Mouse (Mus musculus): ENCODE data around the gene Gm49384.

Gm49384 gene

DNA sequence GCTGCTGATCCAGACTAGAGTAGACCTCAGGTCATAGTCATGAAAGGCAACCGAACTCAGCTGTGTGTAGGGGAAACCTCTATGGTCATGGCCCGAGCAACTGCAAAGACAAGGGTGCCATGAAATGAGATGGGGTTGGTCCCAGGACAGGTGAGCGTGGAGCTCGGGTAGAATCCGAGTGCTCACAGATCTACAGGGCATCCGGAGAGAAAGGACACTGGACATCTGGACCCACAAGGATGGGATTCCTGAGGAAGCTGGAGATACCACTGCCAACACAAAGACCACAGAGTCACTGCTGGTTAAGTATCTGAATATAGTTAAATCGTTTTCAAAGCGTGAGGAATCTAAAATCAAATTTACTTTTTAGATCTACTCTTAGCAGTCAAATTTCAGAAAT is 3.3 kb upstream of the Gm49384 start:
- no peak for DNase-seq (ENCODE audit: low read depth, low spot score)

DNA sequence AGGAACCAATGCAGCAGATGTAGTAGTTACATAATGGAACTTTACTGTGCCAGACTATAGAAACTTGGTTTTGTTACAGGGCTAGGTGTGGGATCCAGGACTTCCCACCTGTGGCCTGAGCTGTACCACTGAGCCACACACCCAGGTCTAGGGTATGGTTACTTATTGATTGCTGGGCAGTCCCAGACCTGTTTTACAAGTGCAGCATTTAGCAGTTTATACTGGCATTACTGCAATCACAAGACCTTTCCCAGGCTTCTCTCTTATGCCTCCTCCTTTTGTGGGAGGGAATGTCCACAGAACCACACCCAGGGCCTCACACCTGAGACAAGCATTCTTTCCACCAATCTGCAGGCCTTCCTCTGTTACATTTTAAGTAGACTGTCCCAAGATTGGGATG is 5.1 kb downstream of the Gm49384 start:
- DNase-seq (ENCODE audit: low read depth, low spot score), result no peak

DNA sequence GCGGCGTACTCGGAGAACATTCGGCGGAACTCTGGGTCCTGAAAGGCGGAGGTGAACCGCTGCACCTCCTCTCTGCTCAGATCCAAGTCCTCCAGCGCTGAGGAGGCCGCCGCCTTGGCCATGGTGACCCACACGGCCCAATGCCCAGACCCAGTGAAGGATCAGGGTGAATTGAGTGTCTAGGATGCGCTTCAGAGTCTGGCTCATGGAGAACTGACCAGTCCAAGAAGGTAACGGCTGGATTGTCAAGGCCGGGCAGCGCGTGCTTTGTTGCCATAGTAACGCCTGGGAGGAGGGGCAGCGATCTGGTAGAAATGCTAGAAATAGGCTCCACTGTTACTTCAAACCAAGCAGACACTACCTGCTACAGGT is 5.9 kb downstream of the Gm49384 start, which contains the start of gene Dnaaf2:
Gene Dnaaf2 (minus strand): TSS at position 266 of the 372 bp plus-strand sequence.
- peak; percentile 51 for DNase-seq (ENCODE audit: low read depth, low spot score)

DNA sequence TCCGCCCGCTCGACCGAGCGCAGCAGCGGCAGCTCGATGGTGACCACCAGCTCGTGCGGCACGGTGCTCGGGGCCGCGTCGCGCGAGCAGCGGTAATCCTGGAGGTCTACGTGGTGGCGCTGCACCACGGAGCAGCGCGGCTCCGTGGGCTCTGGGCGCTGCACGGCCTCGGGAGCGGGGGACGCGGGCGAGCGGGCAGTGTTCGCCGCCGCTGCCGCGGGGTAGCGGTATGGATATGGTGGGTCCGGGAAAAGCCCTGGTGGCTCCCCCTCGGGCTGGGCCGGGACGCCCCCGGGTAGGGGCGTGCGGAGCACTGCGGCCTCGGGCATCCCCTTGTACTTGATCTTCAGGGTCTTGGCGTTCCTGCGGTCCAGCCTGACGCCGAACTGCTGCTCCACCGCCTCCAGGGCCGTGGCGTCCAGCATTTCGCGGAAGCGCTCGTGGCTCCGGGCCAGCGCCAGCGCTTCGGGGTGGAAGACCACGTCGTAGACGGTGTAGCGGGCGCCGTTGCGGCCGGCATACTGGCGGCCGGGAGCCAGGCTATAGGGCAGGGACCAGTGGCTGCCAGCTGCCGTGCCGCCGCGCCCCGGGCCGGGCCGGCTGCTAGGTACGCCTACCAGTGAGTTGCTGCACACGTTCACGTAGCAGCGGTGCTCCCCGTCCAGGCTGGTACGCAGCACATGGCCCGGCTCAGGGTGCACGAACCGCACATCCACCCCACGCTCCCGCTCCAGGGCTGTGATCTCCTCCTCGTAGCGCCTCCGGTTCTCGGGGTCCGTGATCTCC is 6.5 kb downstream of the Gm49384 start:
- DNase-seq (ENCODE audit: low read depth, low spot score), result no peak

DNA sequence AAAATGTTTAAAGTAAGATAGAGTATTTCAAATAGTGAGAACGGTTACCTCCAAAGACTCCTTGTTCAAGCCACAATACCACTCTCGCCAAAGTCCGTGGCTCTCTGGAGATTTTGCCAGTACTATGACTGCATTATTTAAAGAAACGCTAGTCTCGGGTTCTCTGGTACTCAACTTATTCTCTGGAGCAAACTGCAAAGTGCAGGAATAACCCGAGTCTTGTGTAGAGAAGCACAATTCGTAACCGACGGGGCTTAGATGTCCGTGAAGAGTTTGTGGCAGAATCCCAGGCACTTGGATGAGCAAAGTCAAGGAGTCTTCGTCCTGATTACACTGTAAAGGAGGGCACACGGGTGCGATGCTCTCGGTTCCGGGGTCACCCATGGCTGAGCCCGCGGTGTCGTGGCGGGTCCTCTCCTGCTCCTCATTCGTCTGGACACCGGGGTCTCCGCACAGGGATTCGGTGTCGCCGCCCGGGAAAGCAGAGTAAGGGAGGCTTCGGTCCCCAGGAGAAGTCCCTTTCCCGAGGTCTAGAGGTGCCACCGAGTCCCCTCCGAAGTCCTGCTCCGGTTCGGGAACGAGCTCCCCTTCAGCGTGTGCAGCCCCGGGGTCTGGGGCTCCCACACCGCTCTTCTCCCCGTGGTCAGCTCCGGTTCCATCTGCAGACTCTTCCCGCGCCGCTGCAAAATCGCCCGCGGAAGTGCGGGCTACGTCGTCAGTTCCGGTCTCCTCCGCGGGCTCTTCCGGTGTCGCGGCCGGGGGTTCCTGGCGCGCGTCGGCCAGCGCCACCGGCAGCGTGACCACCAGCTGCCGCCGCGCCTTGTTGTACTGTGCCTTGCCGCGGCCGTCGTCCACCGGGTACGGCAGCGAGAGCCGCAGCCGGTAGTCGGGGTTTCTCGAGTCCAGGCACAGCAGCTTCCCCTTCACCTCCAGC is 7.4 kb downstream of the Gm49384 start, which contains the start of gene Gm49383:
Gene Gm49383 (minus strand): TSS at position 661 of the 934 bp plus-strand sequence.
- peak; percentile 54 for DNase-seq (ENCODE audit: low read depth, low spot score)

DNA sequence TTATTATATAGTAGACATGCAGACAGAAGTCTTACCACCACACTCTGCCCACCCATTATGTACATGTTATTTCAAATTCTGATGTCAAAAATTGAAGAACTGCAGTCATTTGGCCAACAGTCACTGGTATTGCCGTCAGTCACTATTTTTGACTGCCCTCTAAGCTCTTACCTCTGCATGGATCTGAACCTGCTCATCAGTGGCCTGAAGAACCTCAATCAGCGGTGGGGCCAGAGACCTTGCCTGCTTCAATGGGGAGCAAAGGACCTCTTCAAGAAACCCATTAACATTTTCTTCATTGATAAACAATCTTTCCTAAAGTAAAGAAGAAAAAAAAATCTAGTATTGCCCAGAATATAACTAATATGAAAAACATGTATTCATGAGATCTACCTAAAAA is 11.4 kb downstream of the Gm49384 start:
- DNase-seq (ENCODE audit: low read depth, low spot score), result no peak

DNA sequence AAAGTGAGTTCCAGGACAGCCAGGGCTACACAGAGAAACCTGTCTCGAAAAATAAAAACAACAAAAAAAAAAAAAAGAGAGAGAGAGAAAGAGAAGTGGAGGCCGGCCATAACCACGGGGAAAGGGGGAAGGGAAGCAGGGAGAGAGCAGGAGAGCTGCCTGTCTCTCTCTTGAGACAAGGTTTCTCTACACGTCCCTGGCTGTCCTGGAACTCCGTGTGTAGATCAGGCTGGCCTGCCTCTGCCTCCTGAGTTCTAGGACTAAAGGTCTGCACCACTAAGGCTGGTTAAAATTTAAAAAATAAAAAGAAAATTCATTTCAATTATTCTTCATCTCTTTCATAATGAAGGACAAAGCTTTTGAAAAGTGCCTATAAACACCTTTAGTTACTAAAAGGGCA is 12.7 kb downstream of the Gm49384 start:
- no peak for DNase-seq (ENCODE audit: low read depth, low spot score)

DNA sequence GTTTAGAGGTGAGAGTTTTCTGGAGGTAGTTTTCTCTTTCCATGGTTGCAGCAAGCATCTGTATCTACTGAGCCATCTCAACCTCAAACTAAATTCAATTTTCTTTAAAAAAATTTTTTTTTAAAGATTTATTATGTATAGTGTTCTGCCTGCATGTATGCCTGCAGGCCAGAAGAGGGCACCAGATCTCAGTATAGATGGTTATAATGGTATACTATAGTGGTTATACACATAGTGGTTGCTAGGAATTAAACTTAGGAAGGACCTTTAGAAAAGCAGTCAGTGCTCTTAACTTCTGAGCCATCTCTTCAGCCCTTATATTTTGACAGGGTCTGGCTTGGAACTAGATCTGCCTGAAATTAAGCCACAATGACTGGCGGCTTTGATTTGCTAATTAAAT is 13.5 kb downstream of the Gm49384 start:
- no peak for DNase-seq (ENCODE audit: low read depth, low spot score)

DNA sequence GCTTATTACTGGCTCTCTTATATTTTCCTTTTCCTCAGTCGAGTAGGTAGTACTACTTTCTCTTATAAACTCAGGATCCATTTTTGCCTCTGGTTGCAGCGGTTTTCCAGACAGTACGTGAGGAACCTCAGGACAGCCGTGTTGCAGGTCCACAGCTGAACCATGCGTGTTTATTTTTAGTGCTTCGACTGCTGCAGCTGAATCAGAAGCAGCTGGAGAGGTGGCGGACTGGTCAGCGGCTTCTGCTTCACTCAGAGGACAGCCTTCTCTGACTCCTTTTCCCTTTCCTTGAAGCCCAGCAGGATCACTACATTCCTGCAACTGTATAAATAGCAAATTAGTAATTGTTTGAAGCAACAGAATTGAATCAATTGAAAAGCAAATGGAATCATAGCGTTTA is 14.0 kb downstream of the Gm49384 start:
- DNase-seq (ENCODE audit: low read depth, low spot score), result no peak

DNA sequence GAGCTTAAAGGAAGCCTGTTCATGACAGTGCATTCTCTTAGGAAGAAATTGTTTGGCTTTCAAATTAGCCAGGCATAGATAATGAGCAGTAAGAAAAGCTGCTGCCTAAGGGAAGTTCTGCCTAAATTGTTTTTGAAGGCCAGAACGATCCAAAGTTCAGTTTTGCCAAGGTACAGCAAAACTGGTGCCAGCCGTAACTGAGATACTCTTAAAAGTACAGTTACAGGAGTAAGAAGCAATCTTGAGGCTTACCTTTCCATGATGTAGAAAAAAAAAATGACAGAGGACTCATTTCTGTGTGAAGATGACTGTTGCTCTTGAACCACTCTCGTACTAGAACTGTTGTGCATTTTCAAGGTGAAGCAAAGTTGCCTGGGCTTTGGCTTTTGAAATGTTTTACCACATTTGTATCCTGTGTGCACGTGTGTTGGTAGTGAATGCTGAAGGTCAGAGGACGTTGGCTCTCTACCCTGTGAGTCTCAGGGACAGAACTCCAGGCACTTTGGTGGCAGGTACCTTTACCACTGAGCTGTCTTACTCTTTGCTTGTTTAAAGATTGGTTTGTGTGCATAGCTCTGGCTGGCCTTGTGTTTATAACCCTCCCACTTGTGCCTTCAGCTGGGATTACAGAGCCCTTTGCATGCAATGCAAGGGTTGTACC is 17.1 kb downstream of the Gm49384 start:
- DNase-seq (ENCODE audit: low read depth, low spot score), result no peak

DNA sequence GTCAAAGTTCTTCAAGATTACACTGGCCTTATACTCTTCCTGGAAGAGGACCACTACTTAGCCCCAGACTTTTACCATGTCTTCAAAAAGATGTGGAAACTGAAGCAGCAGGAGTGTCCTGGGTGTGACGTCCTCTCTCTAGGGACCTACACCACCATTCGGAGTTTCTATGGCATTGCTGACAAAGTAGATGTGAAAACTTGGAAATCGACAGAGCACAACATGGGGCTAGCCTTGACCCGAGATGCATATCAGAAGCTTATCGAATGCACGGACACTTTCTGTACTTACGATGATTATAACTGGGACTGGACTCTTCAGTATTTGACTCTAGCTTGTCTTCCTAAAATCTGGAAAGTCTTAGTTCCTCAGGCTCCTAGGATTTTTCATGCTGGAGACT is 18.7 kb downstream of the Gm49384 start:
- no peak for DNase-seq (ENCODE audit: low read depth, low spot score)

DNA sequence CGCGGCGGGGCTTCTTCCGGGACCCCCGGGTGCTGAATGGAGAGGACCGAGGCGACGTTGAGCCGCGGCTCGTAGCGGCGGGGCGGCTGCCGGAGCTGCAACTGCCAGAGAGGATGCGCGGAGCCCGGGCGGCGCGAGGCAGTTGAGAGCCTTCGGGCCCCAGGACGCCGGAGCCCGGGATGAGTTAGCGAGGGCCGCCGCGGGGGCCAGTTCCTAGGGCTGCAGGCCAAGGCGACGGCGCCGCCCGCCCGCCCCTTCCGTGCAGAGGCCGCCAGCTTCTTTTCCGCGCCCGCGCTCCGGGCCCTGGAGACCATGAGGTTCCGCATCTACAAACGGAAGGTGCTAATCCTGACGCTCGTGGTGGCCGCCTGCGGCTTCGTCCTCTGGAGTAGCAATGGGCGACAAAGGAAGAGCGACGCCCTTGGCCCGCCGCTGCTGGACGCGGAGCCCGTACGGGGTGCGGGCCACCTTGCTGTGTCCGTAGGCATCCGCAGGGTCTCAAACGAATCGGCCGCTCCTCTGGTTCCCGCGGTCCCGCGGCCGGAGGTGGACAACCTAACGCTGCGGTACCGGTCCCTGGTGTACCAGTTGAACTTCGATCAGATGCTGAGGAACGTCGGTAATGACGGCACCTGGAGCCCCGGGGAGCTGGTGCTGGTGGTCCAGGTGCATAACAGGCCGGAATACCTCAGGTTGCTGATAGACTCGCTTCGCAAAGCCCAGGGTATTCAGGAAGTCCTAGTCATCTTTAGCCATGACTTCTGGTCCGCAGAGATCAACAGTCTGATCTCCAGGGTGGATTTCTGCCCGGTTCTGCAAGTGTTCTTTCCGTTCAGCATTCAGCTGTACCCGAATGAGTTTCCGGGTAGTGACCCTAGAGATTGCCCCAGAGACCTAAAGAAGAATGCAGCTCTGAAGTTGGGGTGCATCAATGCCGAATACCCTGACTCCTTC is 19.4 kb downstream of the Gm49384 start:
- no peak for DNase-seq (ENCODE audit: low read depth, low spot score)

DNA sequence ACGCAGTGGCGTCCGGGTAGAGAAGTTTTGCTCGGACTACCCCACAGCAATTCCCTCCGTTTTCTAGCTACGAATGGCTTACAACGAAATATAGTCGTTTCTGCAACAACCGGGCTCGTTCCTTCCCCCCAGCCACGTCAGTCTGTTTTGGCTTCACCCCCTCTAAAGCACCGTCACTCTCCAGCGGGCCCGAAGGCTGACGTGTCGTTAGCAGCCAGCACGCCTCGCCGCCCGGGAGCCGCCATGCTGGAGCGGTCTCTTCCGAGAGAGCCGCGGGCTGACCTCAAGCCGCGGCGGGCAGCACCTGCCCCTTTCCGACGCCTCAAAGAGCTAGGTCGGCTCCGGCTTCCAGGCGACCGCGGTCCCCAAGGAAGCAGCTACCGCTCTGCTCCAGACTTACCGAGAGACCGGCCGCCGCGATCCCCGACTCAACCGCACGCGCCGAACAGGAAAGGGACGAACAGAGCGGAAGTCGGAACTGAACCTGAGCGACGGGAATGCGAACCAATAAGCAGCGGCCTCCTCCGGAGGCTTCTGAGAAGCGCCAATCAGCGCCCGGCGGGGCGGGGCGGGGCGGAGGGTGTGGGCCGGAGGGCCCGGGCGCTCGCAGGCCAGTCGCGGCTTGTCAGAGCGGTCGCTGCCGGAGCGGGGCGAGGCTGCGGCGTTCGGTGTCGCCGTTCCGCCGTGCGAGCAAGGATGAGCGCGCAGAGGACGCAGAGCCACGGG is 20.3 kb downstream of the Gm49384 start, which contains the start of the genes Rpl36al and Mgat2:
Gene Rpl36al (minus strand): TSS at position 501 of the 726 bp plus-strand sequence.
Gene Mgat2 (plus strand): TSS at position 575 of the 726 bp plus-strand sequence.
- peak; percentile 97 for DNase-seq (ENCODE audit: low read depth, low spot score)

DNA sequence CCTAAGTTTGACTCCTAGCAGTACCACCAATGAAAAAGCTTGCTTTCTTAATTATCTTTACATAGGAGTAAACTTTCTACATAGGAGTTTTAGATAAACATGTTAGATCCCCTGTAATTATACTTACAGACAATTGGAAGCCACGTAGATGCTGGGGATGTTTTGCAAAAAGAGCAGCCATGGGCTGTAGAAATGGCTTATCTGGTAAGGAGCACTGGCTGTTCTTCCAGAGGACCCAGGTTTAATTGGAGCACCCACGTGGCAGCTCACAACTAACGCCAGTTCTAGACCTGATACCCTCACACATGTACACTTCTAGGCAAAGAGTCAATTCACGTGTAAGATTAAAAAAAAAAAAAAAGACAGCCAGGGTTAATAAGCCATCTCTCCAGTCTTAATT is 22.3 kb downstream of the Gm49384 start:
- no peak for DNase-seq (ENCODE audit: low read depth, low spot score)

DNA sequence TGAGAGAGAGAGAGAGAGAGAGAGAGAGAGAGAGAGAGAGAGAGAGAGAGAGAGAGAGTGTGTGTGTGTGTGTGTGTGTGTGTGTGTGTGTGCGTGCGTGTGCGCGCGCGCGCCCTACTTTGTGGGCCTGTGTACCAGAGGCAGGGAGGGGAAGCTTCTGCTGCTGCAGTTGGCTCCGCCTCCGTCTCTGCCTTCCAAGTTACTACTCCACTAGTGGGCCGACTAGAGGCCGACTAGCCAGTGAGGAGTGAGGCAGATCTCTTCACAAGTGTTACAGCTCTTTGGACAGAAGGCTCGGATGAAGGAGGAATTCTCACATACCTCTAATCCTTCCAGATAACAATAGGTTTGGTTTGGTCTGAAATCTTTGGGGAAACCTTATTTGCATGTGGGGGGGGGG is 24.7 kb downstream of the Gm49384 start:
- DNase-seq (ENCODE audit: low read depth, low spot score), result no peak

DNA sequence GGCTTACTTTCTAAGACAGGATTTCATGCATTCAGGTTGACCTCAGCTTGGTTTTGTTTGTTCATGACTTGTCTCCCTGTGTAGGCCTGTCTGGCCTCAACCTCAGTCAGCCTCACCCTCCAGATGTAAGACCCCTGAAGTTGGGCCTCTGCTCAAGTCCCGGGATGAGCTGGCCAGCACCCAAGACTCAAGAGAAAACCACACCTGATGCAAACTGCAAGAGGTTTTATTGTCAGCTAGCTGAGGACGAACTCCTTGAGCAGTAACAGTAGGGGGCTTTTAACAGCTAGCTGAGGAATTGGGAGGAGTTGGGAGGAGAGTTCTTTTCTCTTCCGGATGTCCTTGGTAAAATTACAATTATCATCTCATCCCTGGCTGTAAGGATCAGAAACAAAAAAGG is 26.5 kb downstream of the Gm49384 start:
- no peak for DNase-seq (ENCODE audit: low read depth, low spot score)

DNA sequence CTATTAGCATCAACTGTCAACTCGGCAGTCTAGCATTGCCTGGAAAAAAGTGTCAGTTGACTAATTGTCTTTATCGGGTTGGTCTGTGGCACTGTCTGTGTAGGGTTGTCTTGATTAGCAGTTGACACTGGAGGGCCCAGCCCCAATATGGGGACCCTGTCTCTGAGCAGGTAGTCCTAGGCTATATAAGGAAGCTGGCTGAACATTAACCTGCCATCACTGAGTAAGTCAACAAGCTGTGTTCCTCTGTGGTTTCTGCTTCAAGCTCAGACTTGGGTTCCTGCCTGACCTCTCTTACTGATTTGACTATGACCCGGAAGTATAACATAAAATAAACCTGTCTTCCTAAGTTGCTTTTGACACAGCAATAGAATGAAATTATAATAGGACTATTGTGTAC is 28.1 kb downstream of the Gm49384 start:
- DNase-seq (ENCODE audit: low read depth, low spot score), result no peak

DNA sequence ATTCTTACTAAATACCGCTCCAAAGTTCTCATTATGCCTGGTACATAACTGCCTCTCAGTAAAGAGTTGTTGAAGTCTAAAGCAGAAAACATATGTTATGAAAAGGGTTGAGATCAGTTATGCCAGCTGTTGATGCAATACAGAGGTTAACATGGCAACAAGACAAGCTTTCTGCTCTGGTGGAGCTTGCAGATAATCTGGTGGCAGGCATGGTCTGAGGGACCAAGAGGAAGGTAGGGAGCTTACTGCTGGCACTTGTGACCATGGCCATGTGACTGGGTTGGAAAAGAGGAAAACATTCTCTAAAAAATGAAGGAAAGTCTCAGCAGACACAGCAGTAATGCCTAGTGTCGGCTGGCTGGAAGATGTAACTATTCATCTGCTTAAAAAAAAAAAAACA is 32.8 kb downstream of the Gm49384 start:
- no peak for DNase-seq (ENCODE audit: low read depth, low spot score)

DNA sequence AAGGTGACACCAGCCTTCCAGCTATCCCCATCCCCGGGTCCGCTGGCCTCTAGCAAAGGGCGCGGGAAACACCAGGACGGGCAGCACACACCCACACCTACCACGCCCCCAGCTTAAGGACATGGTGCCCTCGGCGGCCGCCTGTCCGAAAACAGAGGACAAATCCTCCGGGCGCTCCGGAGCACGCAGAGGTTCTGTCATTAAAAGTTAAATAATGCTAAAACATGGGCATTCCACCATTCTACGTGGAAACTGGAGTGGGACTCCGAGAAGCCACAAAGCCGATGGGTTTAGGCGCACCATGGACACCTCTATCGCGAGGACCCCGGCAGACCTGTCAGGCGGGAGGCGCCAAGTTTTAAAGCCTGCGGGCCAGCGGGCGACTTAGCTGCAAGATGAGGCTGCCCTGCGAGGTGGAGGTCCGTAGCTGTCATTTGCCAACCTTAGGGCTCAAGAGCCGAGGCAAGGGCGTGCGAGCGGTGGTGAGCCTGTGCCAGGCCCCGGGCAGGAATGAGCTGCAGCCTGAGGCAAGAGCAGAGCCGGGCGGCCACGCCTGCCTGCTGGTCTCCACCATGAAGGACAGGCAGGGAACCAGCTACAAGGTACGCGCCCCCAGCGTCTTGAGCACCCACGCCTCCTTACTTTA is 35.5 kb downstream of the Gm49384 start, which contains the start of gene Lrr1:
Gene Lrr1 (plus strand): TSS at position 354 of the 646 bp plus-strand sequence.
- DNase-seq (ENCODE audit: low read depth, low spot score), result peak; percentile 65
